Mouse (Mus musculus) testis, postnatal 10 days (tissue): ENCODE results near the gene Fam13c.
"Not testable (repeated sequence)": the region's sequence is repeated elsewhere in the genome, so short reads cannot be mapped to it uniquely, and the experiment has no call there.

ENCODE experiments used
- DNase-seq: peaks from one replicate; pipeline ENCODE4 v3.0.0; 2021; ENCODE audit warnings: low spot score

Fam13c gene

GRCm38 (mm10) chr10:70439676-70440521 is at the start of gene Fam13c:
Gene Fam13c, plus strand, starts transcription at chr10:70440481.
- DNase-seq = peak; percentile 41

GRCm38 (mm10) chr10:70395900-70396299 is 44.4 kb upstream of the Fam13c start:
- DNase-seq = no peak

GRCm38 (mm10) chr10:70398224-70398623 is 42.1 kb upstream of the Fam13c start:
- no peak for DNase-seq

GRCm38 (mm10) chr10:70402006-70402405 is 38.3 kb upstream of the Fam13c start:
- no peak for DNase-seq

- DNase-seq = no peak
These were observed 37.6 kb upstream of the Fam13c start for GRCm38 (mm10) chr10:70402711-70403110.

GRCm38 (mm10) chr10:70417811-70418486 is 22.3 kb upstream of the Fam13c start:
- no peak for DNase-seq

GRCm38 (mm10) chr10:70419282-70420264 is 20.7 kb upstream of the Fam13c start:
- no peak for DNase-seq

GRCm38 (mm10) chr10:70426373-70426772 is 13.9 kb upstream of the Fam13c start:
- DNase-seq = no peak

GRCm38 (mm10) chr10:70428121-70428662 is 12.1 kb upstream of the Fam13c start:
- no peak for DNase-seq

GRCm38 (mm10) chr10:70429341-70429740 is 10.9 kb upstream of the Fam13c start:
- no peak for DNase-seq

GRCm38 (mm10) chr10:70433334-70433733 is 6.9 kb upstream of the Fam13c start:
- no peak for DNase-seq

- DNase-seq = not testable (repeated sequence)
These were observed 6.5 kb upstream of the Fam13c start for GRCm38 (mm10) chr10:70433736-70434135.

- no peak for DNase-seq
These were observed 3.6 kb upstream of the Fam13c start for GRCm38 (mm10) chr10:70436656-70437055.

- no peak for DNase-seq
These were observed 3.0 kb upstream of the Fam13c start for GRCm38 (mm10) chr10:70437289-70437688.

- peak; percentile 66 for DNase-seq
These were observed 569 bp downstream of the Fam13c start for GRCm38 (mm10) chr10:70440639-70441461.

GRCm38 (mm10) chr10:70442156-70442555 is 1.9 kb downstream of the Fam13c start:
- DNase-seq = no peak

GRCm38 (mm10) chr10:70442623-70443022 is 2.3 kb downstream of the Fam13c start:
- DNase-seq = no peak

GRCm38 (mm10) chr10:70447787-70448186 is 7.5 kb downstream of the Fam13c start:
- DNase-seq = no peak

- no peak for DNase-seq
These were observed 8.9 kb downstream of the Fam13c start for GRCm38 (mm10) chr10:70449206-70449605.

GRCm38 (mm10) chr10:70455886-70456305 is 15.6 kb downstream of the Fam13c start:
- DNase-seq = no peak
